Mouse (Mus musculus) granulocyte monocyte progenitor cell, adult 5-6 weeks (primary cell): ENCODE data around the gene Chpf2. TPM values are rescaled to one million over a fixed set of nuclear protein-coding genes. Genes with fewer than 3 reads are reported as not detected.
A peak's percentile ranks its signal among the peaks of the same experiment; 100 is the strongest.

Experiments used
- ATAC-seq: replicated peaks from 2 replicates; pipeline ENCODE4 v1.8.0; 2016; ENCODE audit warnings: mild to moderate bottlenecking, moderate TSS enrichment, inconsistent platforms; ENCODE audit not compliant: poor library complexity, severe bottlenecking
- total RNA-seq, 2 experiments: library from RNA; stranded (forward) in 1 of 2; stranded (reverse) in 1 of 2; fragments of 200-712, 200-1000 nt in 1 of 2; fragments of >200 nt in 1 of 2; fragmentation: Nextera tagmentation in 1 of 2; gene quantifications; 2 replicates each; pipeline ENCODE4 v1.2.3; 2014 to 2017

Gene Chpf2
- total RNA-seq, 2 experiments from 2014 or later, result 17.9 to 29.2 TPM

GRCm38 (mm10) chr5:24589511-24590500, 3.3 kb downstream of the Chpf2 start:
- ATAC-seq, result no peak

GRCm38 (mm10) chr5:24591268-24591721, 4.8 kb downstream of the Chpf2 start:
- peak; percentile 23 for ATAC-seq

GRCm38 (mm10) chr5:24591796-24592470, 5.4 kb downstream of the Chpf2 start:
- ATAC-seq, result peak; percentile 5; the same call in 1 of the 2 replicates

GRCm38 (mm10) chr5:24592471-24593160, 6.1 kb downstream of the Chpf2 start:
- ATAC-seq, result peak; percentile 49

GRCm38 (mm10) chr5:24593230-24593629, 6.7 kb downstream of the Chpf2 start:
- ATAC-seq, result no peak

GRCm38 (mm10) chr5:24593928-24594327, 7.4 kb downstream of the Chpf2 start:
- no peak for ATAC-seq

- no peak for ATAC-seq
These were observed 7.8 kb downstream of the Chpf2 start for GRCm38 (mm10) chr5:24594346-24594745.

GRCm38 (mm10) chr5:24595261-24595660, 8.7 kb downstream of the Chpf2 start:
- no peak for ATAC-seq

GRCm38 (mm10) chr5:24595786-24596380, 9.3 kb downstream of the Chpf2 start:
- no peak for ATAC-seq

- peak; percentile 20; the same call in 1 of the 2 replicates for ATAC-seq
These were observed 10.1 kb downstream of the Chpf2 start for GRCm38 (mm10) chr5:24596519-24597171.

- peak; percentile 55 for ATAC-seq
These were observed 10.7 kb downstream of the Chpf2 start for GRCm38 (mm10) chr5:24597221-24597728.

- no peak for ATAC-seq
These were observed 11.5 kb downstream of the Chpf2 start for GRCm38 (mm10) chr5:24597901-24598569.

- ATAC-seq, result peak; percentile 57
These were observed 12.0 kb downstream of the Chpf2 start for GRCm38 (mm10) chr5:24598570-24599006.

- ATAC-seq, result no peak
These were observed 12.6 kb downstream of the Chpf2 start for GRCm38 (mm10) chr5:24599137-24599536.

- no peak for ATAC-seq
These were observed 13.7 kb downstream of the Chpf2 start for GRCm38 (mm10) chr5:24600236-24600635.

GRCm38 (mm10) chr5:24601071-24601835, 14.7 kb downstream of the Chpf2 start:
- no peak for ATAC-seq

GRCm38 (mm10) chr5:24601911-24602750, 15.6 kb downstream of the Chpf2 start:
- ATAC-seq, result 0 out of 2 replicates have a peak, but pooled peaks have one; percentile 12
